Mouse (Mus musculus) embryonic facial prominence, embryonic 10.5 days (tissue): ENCODE results near the gene Mrpl54. TPM values are rescaled to one million over a fixed set of nuclear protein-coding genes. Genes with fewer than 3 reads are reported as not detected.
A peak's percentile ranks its signal among the peaks of the same experiment; 100 is the strongest.

ENCODE experiments used
- DNase-seq: peaks from one replicate; pipeline ENCODE4 v3.0.0-alpha.2; 2017; ENCODE audit warnings: low spot score
- H3K27ac ChIP-seq: fragments of 300-500 bp; sonication (generic); replicated peaks from 2 replicates; pipeline ENCODE4 v1.5.1; 2016; ENCODE audit warnings: mild to moderate bottlenecking
- H3K27me3 ChIP-seq: fragments of 300-500 bp; sonication (generic); replicated peaks from 2 replicates; pipeline ENCODE4 v1.6.1; 2016; ENCODE audit warnings: low read depth, mild to moderate bottlenecking; ENCODE audit not compliant: poor library complexity, severe bottlenecking
- H3K36me3 ChIP-seq: fragments of 300-500 bp; sonication (generic); replicated peaks from 2 replicates; pipeline ENCODE4 v1.6.1; 2016; ENCODE audit warnings: mild to moderate bottlenecking, moderate library complexity
- H3K4me1 ChIP-seq: fragments of 300-500 bp; sonication (generic); 2 replicates; pipeline ENCODE4 v1.6.1; 2016
- H3K4me3 ChIP-seq: fragments of 300-500 bp; sonication (generic); 2 replicates; pipeline ENCODE4 v1.5.1; 2016; ENCODE audit warnings: mild to moderate bottlenecking, moderate library complexity
- H3K9me3 ChIP-seq: fragments of 300-500 bp; sonication (generic); 2 replicates; pipeline ENCODE4 v1.6.1; 2016; ENCODE audit warnings: mild to moderate bottlenecking
- WGBS: fragments of 180-500 bp; shearing (Covaris S2); methylation state at CpG from one replicate; pipeline ENCODE4 v1.1.7; 2016; 5-methylcytosine and 5-hydroxymethylcytosine counted together
- polyA plus RNA-seq: library from polyadenylated mRNA; unstranded; fragments of >200 nt; fragmentation: Nextera tagmentation; extraction: Ambion mirVana; gene quantifications from 2 replicates; pipeline ENCODE4 v1.2.1, GENCODE M21; 2016

Gene Mrpl54
- polyA plus RNA-seq, 1 experiment from 2014 or later: 223 TPM

- DNase-seq: peak; percentile 99
- WGBS: under 1% methylated on average over 80 of the region's 80 CpGs
- Histone ChIP-seq H3K4me1 (peaks cover 64% of the 10 kb centered on the region), H3K9me3 (no peaks in the 10 kb centered on the region), H3K4me3 (peak within 1 kb of the TSS; percentile 75), H3K27me3 (peaks cover 43% of the 10 kb centered on the region), H3K27ac (peak within 1 kb of the TSS; percentile 93), H3K36me3 (peaks cover 25% of the 10 kb centered on the region)
Measured at GRCm38 (mm10) chr10:81292554-81293333, 26.0 kb upstream of the Mrpl54 start, which contains the start of gene Pip5k1c. Gene Pip5k1c (plus strand): TSS chr10:81292963.

GRCm38 (mm10) chr10:81291511-81292104 lies 24.9 kb upstream of the Mrpl54 start, which contains the start of gene Tjp3:
Gene Tjp3 (minus strand): TSS chr10:81291581.
- WGBS: 75% methylated on average over 9 of the region's 9 CpGs
- Histone ChIP-seq H3K27me3 (peaks cover 55% of the 10 kb centered on the region), H3K4me3 (peak within 1 kb of the TSS; percentile 75)

GRCm38 (mm10) chr10:81290698-81291460 lies 24.1 kb upstream of the Mrpl54 start:
- 14% methylated on average over 24 of the region's 24 CpGs for WGBS
- Histone ChIP-seq H3K27ac (no peak overlapping the region), H3K27me3 (peaks cover 59% of the 10 kb centered on the region), H3K4me1 (peaks cover 61% of the 10 kb centered on the region), H3K4me3 (peak overlapping the region; percentile 32), H3K9me3 (no peaks in the 10 kb centered on the region), H3K36me3 (peaks cover 16% of the 10 kb centered on the region)
- DNase-seq: no peak

More at GRCm38 (mm10) chr10:81291511-81292104, 24.9 kb upstream of the Mrpl54 start, which contains the start of gene Tjp3:
- H3K27ac ChIP-seq: no peak within 1 kb of the TSS
- no peak for DNase-seq
- H3K36me3 ChIP-seq: peaks cover 22% of the 10 kb centered on the region
- peaks cover 59% of the 10 kb centered on the region for H3K4me1 ChIP-seq
- no peaks in the 10 kb centered on the region for H3K9me3 ChIP-seq

GRCm38 (mm10) chr10:81289811-81290210 lies 23.1 kb upstream of the Mrpl54 start:
- Histone ChIP-seq H3K27ac (no peak overlapping the region), H3K9me3 (no peaks in the 10 kb centered on the region), H3K4me3 (no peak overlapping the region), H3K36me3 (peaks cover 5% of the 10 kb centered on the region; the same call in 1 of the 2 replicates), H3K27me3 (peaks cover 70% of the 10 kb centered on the region), H3K4me1 (peaks cover 61% of the 10 kb centered on the region)
- DNase-seq: no peak
- WGBS: 65% methylated on average over 14 of the region's 14 CpGs

GRCm38 (mm10) chr10:81289278-81289677 lies 22.5 kb upstream of the Mrpl54 start:
- WGBS: 3% methylated on average over 7 of the region's 7 CpGs
- Histone ChIP-seq H3K4me1 (peaks cover 61% of the 10 kb centered on the region), H3K27me3 (peaks cover 75% of the 10 kb centered on the region), H3K27ac (no peak overlapping the region), H3K36me3 (0 out of 2 replicates have a peak, but pooled peaks cover under 1% of the 10 kb centered on the region), H3K9me3 (no peaks in the 10 kb centered on the region), H3K4me3 (0 out of 2 replicates have a peak overlapping the region, but pooled peaks have one; percentile 17)
- DNase-seq: peak; percentile 79

- WGBS: 33% methylated on average over 6 of the region's 6 CpGs
- no peak overlapping the region for H3K27ac ChIP-seq
- peak; percentile 55 for DNase-seq
- no peaks in the 10 kb centered on the region for H3K36me3 ChIP-seq
- peaks cover 61% of the 10 kb centered on the region for H3K4me1 ChIP-seq
- peaks cover 82% of the 10 kb centered on the region for H3K27me3 ChIP-seq
- no peak overlapping the region for H3K4me3 ChIP-seq
- no peaks in the 10 kb centered on the region for H3K9me3 ChIP-seq
Measured at GRCm38 (mm10) chr10:81288601-81289000, 21.9 kb upstream of the Mrpl54 start.

GRCm38 (mm10) chr10:81287513-81288157 lies 20.9 kb upstream of the Mrpl54 start:
- H3K27me3 ChIP-seq: peaks cover 92% of the 10 kb centered on the region
- WGBS: 66% methylated on average over 8 of the region's 8 CpGs
- H3K9me3 ChIP-seq: no peaks in the 10 kb centered on the region
- H3K27ac ChIP-seq: no peak overlapping the region
- H3K4me1 ChIP-seq: peaks cover 56% of the 10 kb centered on the region
- no peaks in the 10 kb centered on the region for H3K36me3 ChIP-seq
- peak; percentile 68 for DNase-seq
- no peak overlapping the region for H3K4me3 ChIP-seq

GRCm38 (mm10) chr10:81286586-81286985 lies 19.9 kb upstream of the Mrpl54 start:
- DNase-seq: no peak
- H3K4me3 ChIP-seq: peak overlapping the region; percentile 63; the same call in 1 of the 2 replicates
- H3K9me3 ChIP-seq: no peaks in the 10 kb centered on the region
- H3K27me3 ChIP-seq: peaks cover 90% of the 10 kb centered on the region
- peaks cover 56% of the 10 kb centered on the region for H3K4me1 ChIP-seq
- WGBS: 42% methylated on average over 6 of the region's 6 CpGs
- no peaks in the 10 kb centered on the region for H3K36me3 ChIP-seq
- H3K27ac ChIP-seq: no peak overlapping the region

GRCm38 (mm10) chr10:81285694-81286450 lies 19.1 kb upstream of the Mrpl54 start:
- Histone ChIP-seq H3K27ac (peak overlapping the region; percentile 78), H3K27me3 (peaks cover 88% of the 10 kb centered on the region), H3K9me3 (no peaks in the 10 kb centered on the region), H3K36me3 (no peaks in the 10 kb centered on the region), H3K4me1 (peaks cover 51% of the 10 kb centered on the region), H3K4me3 (peak overlapping the region; percentile 63)
- DNase-seq: peak; percentile 95
- 3% methylated on average over 54 of the region's 54 CpGs for WGBS

- Histone ChIP-seq H3K4me1 (peaks cover 50% of the 10 kb centered on the region), H3K36me3 (peaks cover 5% of the 10 kb centered on the region; the same call in 1 of the 2 replicates), H3K27ac (peak overlapping the region; percentile 78), H3K4me3 (peak overlapping the region; percentile 63), H3K9me3 (no peaks in the 10 kb centered on the region), H3K27me3 (peaks cover 88% of the 10 kb centered on the region)
- 8% methylated on average over 17 of the region's 17 CpGs for WGBS
- peak; percentile 67 for DNase-seq
Measured at GRCm38 (mm10) chr10:81284719-81285118, 18.0 kb upstream of the Mrpl54 start.

GRCm38 (mm10) chr10:81284189-81284588 lies 17.5 kb upstream of the Mrpl54 start:
- Histone ChIP-seq H3K4me3 (peak overlapping the region; percentile 63), H3K9me3 (no peaks in the 10 kb centered on the region), H3K4me1 (peaks cover 52% of the 10 kb centered on the region), H3K27me3 (peaks cover 88% of the 10 kb centered on the region), H3K27ac (peak overlapping the region; percentile 42; the same call in 1 of the 2 replicates), H3K36me3 (peaks cover 5% of the 10 kb centered on the region; the same call in 1 of the 2 replicates)
- DNase-seq: peak; percentile 47
- 53% methylated on average over 6 of the region's 6 CpGs for WGBS
